Mouse (Mus musculus) CD8-positive naive resting alpha-beta T cell, adult 2 months (primary cell): ENCODE results near the gene Skp2.

Experiments
- DNase-seq, 2 experiments: peaks; one replicate each; pipeline ENCODE4 v3.0.0; 2022; ENCODE audit warnings: low read depth in 2 of 2, low spot score in 2 of 2

Gene Skp2

GRCm38 (mm10) chr15:9114131-9114530 is 41.1 kb downstream of the Skp2 start:
- no peak for DNase-seq

- DNase-seq: no peak
Observed at GRCm38 (mm10) chr15:9113556-9113955, 41.7 kb downstream of the Skp2 start.

- no peak for DNase-seq
Observed at GRCm38 (mm10) chr15:9111648-9112047, 43.6 kb downstream of the Skp2 start.

GRCm38 (mm10) chr15:9110526-9111347 is 44.5 kb downstream of the Skp2 start:
- no peak for DNase-seq

GRCm38 (mm10) chr15:9106303-9107074 is 48.7 kb downstream of the Skp2 start:
- DNase-seq: no peak

- DNase-seq: no peak
Observed at GRCm38 (mm10) chr15:9100446-9101077, 54.7 kb downstream of the Skp2 start.

- no peak for DNase-seq
Observed at GRCm38 (mm10) chr15:9096865-9097264, 58.4 kb downstream of the Skp2 start.

GRCm38 (mm10) chr15:9094366-9094750 is 60.9 kb downstream of the Skp2 start:
- DNase-seq: no peak

- no peak for DNase-seq
Observed at GRCm38 (mm10) chr15:9093598-9094365, 61.4 kb downstream of the Skp2 start.

- DNase-seq: no peak
Observed at GRCm38 (mm10) chr15:9090662-9091061, 64.6 kb downstream of the Skp2 start.

- DNase-seq: no peak
Observed at GRCm38 (mm10) chr15:9089136-9089720, 66.0 kb downstream of the Skp2 start.

GRCm38 (mm10) chr15:9088683-9089072 is 66.5 kb downstream of the Skp2 start:
- no peak for DNase-seq

- no peak for DNase-seq
Observed at GRCm38 (mm10) chr15:9087895-9088682, 67.1 kb downstream of the Skp2 start.

- no peak for DNase-seq
Observed at GRCm38 (mm10) chr15:9087421-9087820, 67.8 kb downstream of the Skp2 start.

- DNase-seq: no peak
Observed at GRCm38 (mm10) chr15:9086813-9087212, 68.4 kb downstream of the Skp2 start.

- no peak for DNase-seq
Observed at GRCm38 (mm10) chr15:9082753-9083152, 72.5 kb downstream of the Skp2 start.

GRCm38 (mm10) chr15:9081294-9081693 is 73.9 kb downstream of the Skp2 start:
- no peak for DNase-seq

- no peak for DNase-seq
Observed at GRCm38 (mm10) chr15:9080206-9080605, 75.0 kb downstream of the Skp2 start.

- DNase-seq: no peak
Observed at GRCm38 (mm10) chr15:9079626-9080025, 75.6 kb downstream of the Skp2 start.
